Mouse (Mus musculus) lung, postnatal 25 days (tissue): ENCODE measurements at regions not wholly inside any gene's neighbourhood (a gene's known extent, or its start where the extent isn't known, plus 50 kb on each side); places are given as distances from the start of the nearest gene placed in this dataset.

Experiments used
- DNase-seq: peaks from one replicate; pipeline ENCODE4 v3.0.0; 2022; ENCODE audit warnings: low spot score

DNA sequence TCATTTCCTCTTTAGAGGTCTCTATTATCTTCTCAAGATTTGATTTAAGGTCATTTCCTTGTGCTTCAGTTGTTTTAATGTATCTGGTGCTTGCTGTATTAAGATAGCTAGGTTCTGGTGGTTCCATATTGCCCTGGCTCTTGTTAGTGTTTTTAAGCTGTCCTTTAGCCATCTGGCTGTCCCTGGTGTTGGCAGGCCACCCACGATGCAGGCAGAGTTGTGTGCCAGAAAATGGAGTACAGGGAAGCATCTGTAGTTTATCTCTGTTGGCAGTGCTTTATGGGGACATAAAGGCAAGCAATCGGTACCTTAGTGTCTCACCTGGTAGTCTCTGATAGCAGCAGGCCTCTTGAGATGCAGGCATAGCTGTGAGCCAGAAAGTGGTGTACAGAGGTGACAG is 162.1 kb downstream of the Ice1 start:
- DNase-seq = no peak

DNA sequence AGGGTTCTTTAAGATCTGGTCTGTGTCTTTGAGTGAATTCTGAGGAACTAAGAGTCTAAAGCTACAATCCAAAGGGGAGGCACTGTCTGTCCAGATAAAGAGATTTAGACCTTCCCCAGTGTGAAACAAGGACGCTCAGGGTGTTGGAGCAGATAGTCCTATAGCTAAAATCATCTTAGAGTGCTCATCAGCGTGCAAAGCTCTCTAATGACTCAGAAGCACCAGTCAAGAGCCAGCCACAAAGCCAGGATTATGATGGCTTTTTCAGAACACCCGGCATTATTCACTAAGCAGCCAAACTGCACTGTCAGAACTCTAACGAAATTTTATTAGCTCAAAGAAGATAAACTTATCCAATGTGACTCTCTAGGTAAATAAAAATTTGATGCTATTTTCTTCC is 138.1 kb downstream of the Ice1 start:
- DNase-seq = no peak
